Mouse (Mus musculus): Measurements from ENCODE around the gene Nfkbia. TPM values are rescaled to one million over a fixed set of nuclear protein-coding genes. Genes with fewer than 3 reads are reported as not detected.

Nfkbia gene
- total RNA-seq, 2 experiments from 2014 or later, result 40.8 to 42.7 TPM

DNA sequence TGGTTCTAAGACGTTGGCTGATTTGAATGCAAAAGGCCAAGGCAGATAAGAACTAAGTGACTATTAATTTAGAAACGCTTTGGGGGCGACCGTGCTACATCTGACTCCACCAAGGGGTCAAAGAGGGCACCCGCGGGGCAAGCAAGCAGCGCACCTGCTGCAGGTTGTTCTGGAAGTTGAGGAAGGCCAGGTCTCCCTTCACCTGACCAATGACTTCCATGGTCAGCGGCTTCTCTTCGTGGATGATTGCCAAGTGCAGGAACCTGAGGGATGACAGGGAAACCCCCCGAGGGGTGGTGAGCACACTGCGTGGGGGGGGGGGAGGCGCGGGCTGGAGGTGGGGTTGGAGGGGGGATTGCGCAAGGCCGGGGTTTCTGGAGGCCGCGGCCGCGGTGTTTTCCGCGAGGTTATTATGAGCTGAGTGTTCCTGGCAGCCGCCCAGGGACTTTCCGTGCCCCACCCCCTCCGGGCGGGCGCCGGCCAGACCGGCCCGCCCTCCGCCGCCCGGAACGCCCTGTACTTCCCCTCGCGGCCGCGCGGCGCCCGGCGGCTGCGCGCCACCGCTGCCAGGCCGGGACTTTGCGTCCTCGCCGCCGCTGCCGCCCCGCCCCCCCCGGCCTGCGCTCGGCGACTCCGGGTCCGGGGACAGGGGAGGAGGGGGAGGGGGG lies 797 bp downstream of the Nfkbia start:
- intact Hi-C loops (cut with DNase I), result loop anchor here (1.0 to 2.0 kb wide), 2 partner anchors 17 to 44 kb away; no protein-coding TSS in a partner anchor
- DNase-seq (ENCODE audit: low spot score), result peak; percentile 96

- intact Hi-C loops (cut with DNase I), result loop anchor here (2.0 kb wide), 1 partner anchor 16 kb away; no protein-coding TSS in a partner anchor
- peak; percentile 31 for DNase-seq (ENCODE audit: low spot score)
These were observed 1.6 kb downstream of the Nfkbia start for GRCm38 (mm10) chr12:55490722-55491449.

DNA sequence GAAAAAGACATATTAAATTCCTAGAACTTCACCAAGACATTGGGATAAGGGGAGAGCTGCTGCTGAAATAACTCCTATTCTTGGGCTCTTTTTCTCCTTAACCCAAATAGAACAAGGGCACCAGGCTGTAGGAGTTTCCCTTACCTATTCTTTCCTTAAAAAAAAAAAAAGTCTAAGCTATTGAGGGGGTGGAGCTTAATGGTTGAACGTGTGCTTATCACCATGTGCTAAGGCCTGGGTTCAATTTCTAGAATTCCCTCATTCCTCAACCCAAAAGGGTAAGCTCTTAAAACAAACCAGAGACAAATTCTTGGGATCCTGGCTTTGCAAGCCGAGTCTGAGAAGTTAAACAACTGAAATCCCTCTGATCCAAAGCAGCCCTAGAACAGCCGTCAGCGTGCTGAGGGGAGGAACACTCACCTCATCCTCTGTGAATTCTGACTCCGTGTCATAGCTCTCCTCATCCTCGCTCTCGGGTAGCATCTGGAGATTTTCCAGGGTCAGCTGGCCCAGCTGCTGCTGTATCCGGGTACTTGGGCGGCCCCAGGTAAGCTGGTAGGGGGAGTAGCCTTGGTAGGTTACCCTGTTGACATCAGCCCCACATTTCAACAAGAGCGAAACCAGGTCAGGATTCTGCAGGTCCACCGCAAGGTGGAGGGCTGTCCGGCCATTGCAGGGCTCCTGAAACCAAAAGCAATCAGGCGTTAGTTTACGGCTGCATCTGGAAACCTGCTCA lies 2.3 kb downstream of the Nfkbia start:
- no peak for DNase-seq (ENCODE audit: low spot score)
- intact Hi-C loops (cut with DNase I), result loop anchor here (2.0 kb wide), 1 partner anchor 15 kb away; no protein-coding TSS in a partner anchor

GRCm38 (mm10) chr12:55488661-55489447 lies 3.6 kb downstream of the Nfkbia start:
- intact Hi-C loops (cut with DNase I), result no loop called here
- DNase-seq (ENCODE audit: low spot score), result no peak

GRCm38 (mm10) chr12:55487843-55488660 lies 4.4 kb downstream of the Nfkbia start:
- no peak for DNase-seq (ENCODE audit: low spot score)
- intact Hi-C loops (cut with DNase I), result no loop called here

DNA sequence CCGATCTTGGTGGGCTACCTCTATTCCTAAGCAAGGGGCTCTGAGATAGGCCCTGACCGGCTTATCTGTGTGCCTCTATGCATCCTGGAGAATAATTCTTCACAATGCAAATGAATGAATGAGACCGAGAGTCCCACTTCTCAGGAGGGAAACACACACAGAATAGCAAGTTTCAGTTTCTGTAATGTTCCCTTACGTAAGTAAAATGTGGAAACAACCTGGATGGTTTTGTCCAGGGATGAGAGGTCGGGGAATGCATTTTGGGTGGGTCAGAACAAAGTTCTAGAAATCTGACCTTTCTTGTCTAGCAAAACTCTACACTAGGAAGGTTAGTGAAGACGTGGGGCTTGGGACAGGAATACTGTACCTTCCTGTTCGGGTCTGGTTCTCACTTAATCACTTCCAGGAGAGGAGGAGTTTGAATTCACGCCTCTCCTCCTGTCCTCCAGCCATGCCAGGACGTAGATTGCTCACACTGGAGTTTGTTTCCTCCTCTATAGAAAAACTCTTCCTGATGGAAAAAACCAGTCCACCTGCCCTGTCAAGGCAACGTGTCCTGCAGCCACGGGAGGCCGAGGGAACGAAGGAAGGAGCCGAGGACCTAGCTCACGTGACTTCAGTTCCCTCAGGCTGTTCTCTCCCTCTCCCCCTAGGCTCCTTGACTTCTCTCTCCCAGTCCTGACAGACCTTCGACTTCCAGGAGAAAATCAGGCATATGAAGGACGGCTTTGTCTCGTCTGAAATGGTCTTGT lies 5.3 kb downstream of the Nfkbia start:
- no peak for DNase-seq (ENCODE audit: low spot score)
- intact Hi-C loops (cut with DNase I), result no loop called here

GRCm38 (mm10) chr12:55484800-55485199 lies 7.6 kb downstream of the Nfkbia start:
- no peak for DNase-seq (ENCODE audit: low spot score)
- intact Hi-C loops (cut with DNase I), result no loop called here

DNA sequence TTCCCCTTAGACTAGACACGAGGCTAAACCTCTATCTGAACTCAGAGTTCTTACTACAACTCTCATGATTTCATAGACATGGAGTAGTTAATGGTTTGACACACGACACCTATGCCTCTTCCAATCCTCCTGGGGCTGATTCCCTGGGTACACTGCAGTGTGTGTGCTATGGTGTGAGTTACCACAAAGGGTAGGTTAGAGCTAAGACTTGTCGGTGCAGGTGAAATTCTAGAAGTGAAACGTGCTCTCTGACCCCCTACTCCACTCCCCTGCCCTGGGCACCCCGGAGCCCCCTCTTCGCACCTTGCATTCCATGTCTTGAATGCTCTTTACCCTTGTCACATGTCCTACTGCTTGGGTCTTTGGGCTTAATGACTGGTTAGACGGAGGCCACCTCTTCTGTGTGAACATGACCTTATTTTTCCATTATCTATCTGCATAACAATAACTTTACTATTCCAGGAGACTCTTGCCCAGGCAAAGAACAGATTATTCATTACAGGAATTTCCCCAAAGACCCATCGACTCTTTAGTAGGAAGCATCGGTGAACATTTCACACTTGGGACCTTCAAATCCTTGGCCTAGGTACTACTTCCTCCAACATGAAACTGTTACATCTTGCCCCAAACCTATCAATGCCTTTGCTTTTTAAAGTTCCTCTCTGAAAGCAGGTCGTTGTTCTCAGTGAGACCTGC lies 8.2 kb downstream of the Nfkbia start:
- DNase-seq (ENCODE audit: low spot score), result no peak
- intact Hi-C loops (cut with DNase I), result no loop called here

- no peak for DNase-seq (ENCODE audit: low spot score)
- intact Hi-C loops (cut with DNase I), result no loop called here
These were observed 8.9 kb downstream of the Nfkbia start for GRCm38 (mm10) chr12:55483591-55483990.

DNA sequence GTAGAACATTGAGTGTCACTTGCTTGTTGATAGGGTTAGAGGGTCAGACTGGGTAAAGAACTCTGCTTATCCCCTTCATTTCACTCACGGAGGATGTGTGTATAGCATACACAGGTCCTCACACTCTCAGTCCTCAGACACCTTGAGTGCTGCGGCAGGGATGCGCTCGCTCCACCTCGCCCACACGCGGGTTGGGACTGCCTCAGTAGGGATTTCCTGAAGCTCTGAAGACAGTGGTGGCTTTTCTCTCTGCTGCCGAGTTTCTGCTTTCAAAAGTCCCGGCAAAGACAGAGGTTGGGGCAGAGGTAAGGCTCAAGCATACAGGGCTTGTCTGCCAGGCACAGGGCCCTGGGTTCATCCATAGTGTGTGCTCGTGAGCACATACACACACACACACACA lies 9.7 kb downstream of the Nfkbia start:
- DNase-seq (ENCODE audit: low spot score), result no peak
- intact Hi-C loops (cut with DNase I), result no loop called here

DNA sequence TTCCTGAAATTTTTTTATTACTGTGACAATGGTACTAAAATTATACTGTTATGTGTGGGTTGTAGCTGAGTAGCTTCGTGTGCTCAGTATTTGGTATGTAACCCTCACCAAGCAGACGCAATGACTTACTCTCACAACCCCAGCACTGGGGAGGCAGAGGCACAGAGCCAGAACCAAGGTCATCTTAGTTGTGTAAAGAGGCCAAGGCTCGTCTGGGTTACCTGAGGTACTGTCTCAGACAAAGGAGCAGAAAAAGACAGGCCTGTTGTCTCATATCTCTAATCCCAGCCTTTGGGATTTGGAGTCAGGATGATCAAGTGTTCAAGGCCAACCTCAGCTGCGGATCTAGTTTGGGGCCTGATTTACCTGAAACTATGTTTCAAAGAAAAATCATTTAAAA lies 10.7 kb downstream of the Nfkbia start:
- intact Hi-C loops (cut with DNase I), result no loop called here
- DNase-seq (ENCODE audit: low spot score), result no peak

GRCm38 (mm10) chr12:55480471-55481153 lies 11.8 kb downstream of the Nfkbia start:
- intact Hi-C loops (cut with DNase I), result no loop called here
- DNase-seq (ENCODE audit: low spot score), result no peak

- intact Hi-C loops (cut with DNase I), result no loop called here
These were observed 13.5 kb downstream of the Nfkbia start for GRCm38 (mm10) chr12:55478901-55479300.

DNA sequence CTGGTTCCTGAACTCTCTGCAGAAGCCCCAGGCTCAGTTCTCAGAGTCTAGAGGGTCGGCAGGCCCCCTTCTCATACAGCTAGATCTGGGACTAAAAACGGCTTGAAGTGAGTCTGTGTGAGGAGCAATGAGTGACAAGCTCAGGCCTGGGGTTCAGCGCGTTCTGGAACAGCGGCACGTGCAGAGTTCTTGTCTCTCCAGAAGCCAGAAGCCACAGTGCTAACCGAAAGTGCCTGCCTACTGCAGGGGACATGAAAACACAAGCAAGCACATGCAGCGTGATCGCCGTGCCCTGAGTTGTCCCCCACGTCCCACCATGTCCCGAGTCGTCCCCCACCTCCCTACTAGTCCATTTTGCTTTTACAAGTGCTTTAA lies 18.3 kb downstream of the Nfkbia start:
- intact Hi-C loops (cut with DNase I), result loop anchor here (2.0 kb wide), 1 partner anchor 17 kb away; no protein-coding TSS in a partner anchor
- no peak for DNase-seq (ENCODE audit: low spot score)

More at GRCm38 (mm10) chr12:55478901-55479300, 13.5 kb downstream of the Nfkbia start:
- no peak for DNase-seq (ENCODE audit: low spot score)

- DNase-seq (ENCODE audit: low spot score), result peak; percentile 88
- intact Hi-C loops (cut with DNase I), result loop anchor here (2.0 kb wide), 1 partner anchor 17 kb away; no protein-coding TSS in a partner anchor
These were observed 18.9 kb downstream of the Nfkbia start for GRCm38 (mm10) chr12:55473250-55474208.

- intact Hi-C loops (cut with DNase I), result no loop called here
- DNase-seq (ENCODE audit: low spot score), result no peak
These were observed 21.1 kb downstream of the Nfkbia start for GRCm38 (mm10) chr12:55471344-55471743.
